Mouse (Mus musculus) erythroblast, embryonic 14.5 days (primary cell): ENCODE results near the gene P4ha2.

Experiments used
- GATA1 ChIP-seq: IDR thresholded peaks from 2 replicates; pipeline ENCODE4 v1.6.1; 2012; ENCODE audit warnings: low read length, inconsistent platforms, mixed read lengths
- TAL1 ChIP-seq: IDR thresholded peaks from 3 replicates; pipeline ENCODE4 v1.6.1; 2012; ENCODE audit warnings: low read length, inconsistent platforms, mixed read lengths

DNA sequence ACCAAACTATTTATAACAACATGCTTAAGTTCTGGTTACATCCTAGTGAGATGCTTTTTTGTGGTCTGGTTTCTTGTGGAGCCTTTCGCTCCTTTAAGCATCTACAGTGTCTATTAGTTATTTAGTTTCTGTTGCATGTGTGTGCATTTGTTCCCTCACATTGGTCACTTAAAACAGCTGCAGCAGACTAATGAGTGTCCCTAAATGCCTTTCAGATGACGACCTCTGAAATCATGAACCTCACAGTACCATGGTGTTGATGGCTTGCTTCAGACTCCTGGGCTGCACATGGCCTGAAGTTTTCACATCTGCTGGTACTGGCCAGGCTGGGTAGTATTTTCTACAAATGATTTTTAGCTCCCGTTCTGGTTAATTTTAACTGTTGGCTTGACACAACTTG lies 53.1 kb downstream of the P4ha2 start:
- TF ChIP-seq TAL1 (no peak), GATA1 (no peak)
